Mouse (Mus musculus) cerebellum, adult 2 months (tissue): ENCODE results near the gene Orai1.

Source experiments
- CTCF ChIP-seq: fragments of 200-500 bp; IDR thresholded peaks from 2 replicates; pipeline ENCODE4 v1.5.1; 2011; ENCODE audit warnings: low read depth, mild to moderate bottlenecking, control low read depth, low read length, moderate library complexity, borderline replicate concordance; ENCODE audit not compliant: insufficient read depth
- POLR2A ChIP-seq: fragments of 200-500 bp; IDR thresholded peaks from 2 replicates; pipeline ENCODE4 v1.6.1; 2011; ENCODE audit warnings: low read length, control low read depth, borderline replicate concordance; ENCODE audit not compliant: insufficient read depth

DNA sequence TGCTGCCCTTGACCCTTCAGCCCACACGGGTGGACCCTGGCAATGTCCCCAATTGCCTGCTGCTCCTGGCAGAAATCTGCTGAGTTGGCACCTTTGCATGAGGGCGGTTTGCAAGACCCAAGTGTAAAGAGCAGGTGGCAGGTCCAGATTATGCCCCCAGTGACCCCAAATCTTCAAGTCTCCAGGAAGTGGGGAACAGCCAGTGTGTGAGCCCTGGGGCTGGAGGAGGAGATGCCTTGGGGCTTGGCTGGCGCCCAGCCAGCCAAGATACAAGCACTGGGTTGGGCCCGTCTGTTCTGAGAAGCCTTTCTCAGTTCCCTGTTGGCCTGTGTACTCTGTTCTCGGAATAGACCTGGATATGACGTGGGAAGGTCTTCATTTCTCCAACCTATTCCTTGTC is 12.6 kb downstream of the Orai1 start:
- TF ChIP-seq POLR2A (no peak), CTCF (no peak)
